Mouse (Mus musculus) stomach, embryonic 15.5 days (tissue): ENCODE measurements around the gene Stk10. TPM values are rescaled to one million over a fixed set of nuclear protein-coding genes. Genes with fewer than 3 reads are reported as not detected.

Experiments used
- ATAC-seq: fragments of 200-750 bp; cut with Nextera tagmentation; 2 replicates; pipeline ENCODE4 v1.8.0; 2017; ENCODE audit warnings: low read depth, moderate number of reproducible peaks, moderate TSS enrichment; ENCODE audit not compliant: insufficient read depth, low FRiP score
- H3K27ac ChIP-seq: fragments of 300-500 bp; sonication (generic); 2 replicates; pipeline ENCODE4 v1.5.1; 2015; ENCODE audit warnings: mild to moderate bottlenecking, inconsistent platforms
- H3K27me3 ChIP-seq: fragments of 300-500 bp; sonication (generic); replicated peaks from 2 replicates; pipeline ENCODE4 v1.6.1; 2015; ENCODE audit warnings: inconsistent platforms
- H3K36me3 ChIP-seq: fragments of 300-500 bp; sonication (generic); 2 replicates; pipeline ENCODE4 v1.6.1; 2015; ENCODE audit warnings: inconsistent platforms
- H3K4me1 ChIP-seq: fragments of 300-500 bp; sonication (generic); 2 replicates; pipeline ENCODE4 v1.6.1; 2015; ENCODE audit warnings: inconsistent platforms
- H3K4me2 ChIP-seq: fragments of 300-500 bp; sonication (generic); 2 replicates; pipeline ENCODE4 v1.6.1; 2015; ENCODE audit warnings: mild to moderate bottlenecking, inconsistent platforms
- H3K4me3 ChIP-seq: fragments of 300-500 bp; sonication (generic); replicated peaks from 2 replicates; pipeline ENCODE4 v1.5.1; 2015; ENCODE audit warnings: inconsistent platforms
- H3K9ac ChIP-seq: fragments of 300-500 bp; sonication (generic); 2 replicates; pipeline ENCODE4 v1.6.1; 2015; ENCODE audit warnings: inconsistent platforms
- H3K9me3 ChIP-seq: fragments of 300-500 bp; sonication (generic); 2 replicates; pipeline ENCODE4 v1.6.1; 2016; ENCODE audit warnings: inconsistent platforms
- WGBS: fragments of 180-500 bp; shearing (Covaris S2); methylation state at CpG from one replicate; pipeline ENCODE4 v1.1.7; 2015; 5-methylcytosine and 5-hydroxymethylcytosine counted together
- polyA plus RNA-seq: library from polyadenylated mRNA; unstranded; fragments of >200 nt; fragmentation: Nextera tagmentation; extraction: Ambion mirVana; gene quantifications from 2 replicates; pipeline ENCODE4 v1.2.1, GENCODE M21; 2015

The Stk10 gene
- polyA plus RNA-seq, 1 experiment from 2014 or later = 3.8 TPM

- Histone ChIP-seq H3K9me3 (no peaks in the 10 kb centered on the region), H3K27ac (peak overlapping the region; percentile 40; the same call in 1 of the 2 replicates), H3K36me3 (no peaks in the 10 kb centered on the region), H3K4me2 (no peak overlapping the region), H3K27me3 (no peaks in the 10 kb centered on the region), H3K9ac (no peak overlapping the region), H3K4me3 (no peak overlapping the region), H3K4me1 (peaks cover 8% of the 10 kb centered on the region; the same call in 1 of the 2 replicates)
- no peak for ATAC-seq
Measured at GRCm38 (mm10) chr11:32650236-32650749, 117.2 kb downstream of the Stk10 start.

- ATAC-seq = no peak
- H3K4me3 ChIP-seq = no peak overlapping the region
- no peaks in the 10 kb centered on the region for H3K27me3 ChIP-seq
- H3K4me1 ChIP-seq = peaks cover 8% of the 10 kb centered on the region; the same call in 1 of the 2 replicates
- no peaks in the 10 kb centered on the region for H3K36me3 ChIP-seq
- H3K27ac ChIP-seq = peak overlapping the region; percentile 40; the same call in 1 of the 2 replicates
- H3K9me3 ChIP-seq = no peaks in the 10 kb centered on the region
- no peak overlapping the region for H3K9ac ChIP-seq
- WGBS = 80% methylated on average over 7 of the region's 7 CpGs
- no peak overlapping the region for H3K4me2 ChIP-seq
Measured at GRCm38 (mm10) chr11:32650893-32651590, 117.9 kb downstream of the Stk10 start.

GRCm38 (mm10) chr11:32651723-32652122 is 118.6 kb downstream of the Stk10 start:
- no peak for ATAC-seq
- no peaks in the 10 kb centered on the region for H3K27me3 ChIP-seq
- H3K27ac ChIP-seq = no peak overlapping the region
- no peaks in the 10 kb centered on the region for H3K36me3 ChIP-seq
- H3K4me3 ChIP-seq = no peak overlapping the region
- H3K9ac ChIP-seq = no peak overlapping the region
- 82% methylated on average over 1 of the region's 1 CpGs for WGBS
- H3K4me1 ChIP-seq = peaks cover 8% of the 10 kb centered on the region; the same call in 1 of the 2 replicates
- no peaks in the 10 kb centered on the region for H3K9me3 ChIP-seq
- H3K4me2 ChIP-seq = no peak overlapping the region

GRCm38 (mm10) chr11:32662082-32662656 is 129.1 kb downstream of the Stk10 start:
- H3K4me2 ChIP-seq = no peak overlapping the region
- H3K9ac ChIP-seq = no peak overlapping the region
- H3K27me3 ChIP-seq = no peaks in the 10 kb centered on the region
- no peak for ATAC-seq
- H3K4me1 ChIP-seq = 0 out of 2 replicates have a peak, but pooled peaks cover 3% of the 10 kb centered on the region
- no peaks in the 10 kb centered on the region for H3K36me3 ChIP-seq
- H3K27ac ChIP-seq = no peak overlapping the region
- no peak overlapping the region for H3K4me3 ChIP-seq
- 85% methylated on average over 1 of the region's 1 CpGs for WGBS
- H3K9me3 ChIP-seq = no peaks in the 10 kb centered on the region

DNA sequence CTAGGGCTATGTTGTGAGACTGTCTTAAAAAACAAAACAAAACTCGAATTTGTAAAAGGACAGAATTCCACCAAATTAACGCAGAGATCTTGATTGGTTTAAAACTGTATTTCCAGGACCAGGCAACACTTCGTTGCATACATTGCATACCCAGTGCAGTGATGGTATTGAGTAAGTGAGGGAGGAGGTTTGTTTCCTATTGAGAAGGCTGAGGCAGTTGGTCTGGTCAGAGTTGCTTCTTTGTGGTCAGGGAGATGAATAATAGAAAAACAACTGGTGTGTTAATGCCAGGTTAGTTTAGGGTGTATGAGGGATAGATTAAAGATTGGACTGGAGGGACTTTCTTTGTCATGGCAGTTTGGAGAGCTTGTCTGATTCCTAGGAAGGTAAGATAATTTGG is 132.5 kb downstream of the Stk10 start:
- H3K4me2 ChIP-seq = no peak overlapping the region
- H3K27me3 ChIP-seq = no peaks in the 10 kb centered on the region
- no peak overlapping the region for H3K27ac ChIP-seq
- H3K4me1 ChIP-seq = 0 out of 2 replicates have a peak, but pooled peaks cover 3% of the 10 kb centered on the region
- H3K9ac ChIP-seq = no peak overlapping the region
- H3K4me3 ChIP-seq = no peak overlapping the region
- WGBS = 81% methylated on average over 3 of the region's 3 CpGs
- no peaks in the 10 kb centered on the region for H3K9me3 ChIP-seq
- ATAC-seq = no peak
- no peaks in the 10 kb centered on the region for H3K36me3 ChIP-seq

DNA sequence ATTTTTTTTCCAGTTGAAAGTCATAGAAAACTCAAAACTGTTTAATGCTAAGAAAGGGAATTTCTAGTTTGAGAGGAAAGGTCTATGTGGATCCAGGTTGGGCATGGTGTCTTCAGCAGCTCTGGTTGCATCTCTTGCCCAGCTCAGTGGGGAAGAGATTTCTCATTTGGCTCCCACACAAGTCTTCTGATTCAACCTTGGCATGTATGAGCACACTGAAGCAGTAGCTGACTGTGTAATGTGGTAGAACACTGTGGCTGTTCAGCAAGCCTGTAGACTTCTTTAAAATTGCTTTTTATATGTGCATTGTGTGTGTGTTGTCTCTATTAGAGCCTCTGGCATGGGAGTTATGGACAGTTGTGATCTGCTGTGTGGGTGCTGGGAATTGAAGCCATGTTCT is 133.9 kb downstream of the Stk10 start:
- Histone ChIP-seq H3K27me3 (no peaks in the 10 kb centered on the region), H3K4me2 (no peak overlapping the region), H3K4me3 (no peak overlapping the region), H3K27ac (no peak overlapping the region), H3K36me3 (no peaks in the 10 kb centered on the region), H3K4me1 (0 out of 2 replicates have a peak, but pooled peaks cover 6% of the 10 kb centered on the region), H3K9ac (no peak overlapping the region), H3K9me3 (no peaks in the 10 kb centered on the region)
- no peak for ATAC-seq

GRCm38 (mm10) chr11:32671480-32671879 is 138.4 kb downstream of the Stk10 start:
- ATAC-seq = no peak
- Histone ChIP-seq H3K9me3 (no peaks in the 10 kb centered on the region), H3K27me3 (no peaks in the 10 kb centered on the region), H3K9ac (no peak overlapping the region), H3K27ac (no peak overlapping the region), H3K36me3 (no peaks in the 10 kb centered on the region), H3K4me2 (no peak overlapping the region), H3K4me1 (0 out of 2 replicates have a peak, but pooled peaks cover 5% of the 10 kb centered on the region), H3K4me3 (no peak overlapping the region)
- 73% methylated on average over 4 of the region's 4 CpGs for WGBS

Other genes with a start within 250 kb of the Stk10 start
- gene Hba-a1, start 249.8 kb upstream of the Stk10 start, polyA plus RNA-seq = 4,810 and 9,460 TPM in 2 replicates
- gene Hbq1b, start 246.3 kb upstream of the Stk10 start, polyA plus RNA-seq = 4.5 and 8.8 TPM in 2 replicates
- gene Hba-a2, start 236.8 kb upstream of the Stk10 start, polyA plus RNA-seq = 12,213 and 21,597 TPM in 2 replicates
- 0.89 and 1.3 TPM in 2 replicates for gene Hbq1a, start 233.2 kb upstream of the Stk10 start, polyA plus RNA-seq
- gene Sh3pxd2b, start 185.5 kb upstream of the Stk10 start, polyA plus RNA-seq = 18.6 and 20.3 TPM in 2 replicates
- gene Ubtd2, start 77.9 kb upstream of the Stk10 start, polyA plus RNA-seq = 37.8 and 38.7 TPM in 2 replicates
- gene Efcab9, start 1.2 kb upstream of the Stk10 start, polyA plus RNA-seq = 0.53 and 1.1 TPM in 2 replicates
- 61.7 and 68.8 TPM in 2 replicates for gene Fbxw11, start 109.4 kb downstream of the Stk10 start, polyA plus RNA-seq